Mouse (Mus musculus) kidney, adult 2 months (tissue): ENCODE measurements around the gene Slc25a25. TPM values are rescaled to one million over a fixed set of nuclear protein-coding genes. Genes with fewer than 3 reads are reported as not detected.
A peak's percentile ranks its signal among the peaks of the same experiment; 100 is the strongest.

Experiments used
- DNase-seq: peaks from one replicate; pipeline ENCODE4 v3.0.0; 2021
- H3K27ac ChIP-seq: fragments of 200-500 bp; 2 replicates; pipeline ENCODE4 v1.5.1; 2012; ENCODE audit warnings: low read depth, low read length, control low read depth, inconsistent platforms; ENCODE audit not compliant: insufficient read depth
- H3K27me3 ChIP-seq: fragments of 200-500 bp; replicated peaks from 2 replicates; pipeline ENCODE4 v1.6.1; 2012; ENCODE audit warnings: mild to moderate bottlenecking, moderate library complexity, low read length, inconsistent platforms; ENCODE audit not compliant: control insufficient read depth, insufficient read depth
- H3K36me3 ChIP-seq: fragments of 200-500 bp; 2 replicates; pipeline ENCODE4 v1.6.1; 2012; ENCODE audit warnings: mild to moderate bottlenecking, moderate library complexity, low read length, inconsistent platforms; ENCODE audit not compliant: control insufficient read depth, insufficient read depth
- H3K4me1 ChIP-seq: fragments of 200-500 bp; 2 replicates; pipeline ENCODE4 v1.6.1; 2011; ENCODE audit warnings: low read length; ENCODE audit not compliant: control insufficient read depth, insufficient read depth
- H3K4me3 ChIP-seq: fragments of 200-500 bp; 2 replicates; pipeline ENCODE4 v1.5.1; 2011; ENCODE audit warnings: mild to moderate bottlenecking, low read depth, low read length, control low read depth; ENCODE audit not compliant: insufficient read depth
- CTCF ChIP-seq: fragments of 200-500 bp; conservative IDR thresholded peaks from 2 replicates; pipeline ENCODE4 v1.5.1; 2011; ENCODE audit warnings: low read depth, mild to moderate bottlenecking, control low read depth, low read length, moderate library complexity, mixed read lengths; ENCODE audit not compliant: insufficient read depth, insufficient read length
- POLR2A ChIP-seq: fragments of 200-500 bp; IDR thresholded peaks from one replicate; pipeline ENCODE4 v1.6.1; 2011; ENCODE audit warnings: low read depth, low read length, control low read depth
- WGBS: fragments of 180-500 bp; shearing (Covaris S2); methylation state at CpG from one replicate; pipeline ENCODE4 v1.1.7; 2018; 5-methylcytosine and 5-hydroxymethylcytosine counted together
- polyA plus RNA-seq: library from polyadenylated mRNA; depleted of rRNA; stranded (reverse); fragments of >200 nt; gene quantifications from 2 replicates; pipeline ENCODE4 v1.2.3, GENCODE M21; 2012; rRNA removed

The Slc25a25 gene
- 25.3 and 30.6 TPM in 2 replicates for polyA plus RNA-seq

- under 1% methylated on average over 103 of the region's 103 CpGs for WGBS
- peak; percentile 99 for DNase-seq
These were observed at the start of gene Slc25a25 for GRCm38 (mm10) chr2:32450881-32451844. Slc25a25 (minus strand) TSS chr2:32451445.

DNA sequence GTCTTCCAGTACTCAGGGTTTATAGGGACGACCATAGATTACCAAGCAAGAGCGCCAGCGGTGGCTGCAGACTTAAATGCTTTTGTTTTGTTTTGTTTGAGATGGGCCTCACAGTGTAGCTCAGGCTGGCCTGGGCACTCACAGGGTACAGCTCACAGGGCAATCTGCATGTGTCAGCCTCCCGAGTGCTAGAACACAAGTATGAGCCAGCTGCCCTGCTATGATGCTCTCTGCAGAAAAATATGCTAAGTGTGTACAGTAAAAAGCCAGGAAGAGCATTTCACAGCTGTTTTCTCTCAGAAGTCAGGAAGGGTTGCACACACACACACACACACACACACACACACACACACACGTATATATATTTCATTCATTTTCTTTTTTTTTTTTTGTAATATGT lies 49.2 kb upstream of the Slc25a25 start:
- H3K36me3 ChIP-seq = no peaks in the 10 kb centered on the region
- peaks cover 6% of the 10 kb centered on the region; the same call in 1 of the 2 replicates for H3K4me1 ChIP-seq
- no peak for TF ChIP-seq POLR2A
- no peak for TF ChIP-seq CTCF
- no peak for DNase-seq
- H3K4me3 ChIP-seq = no peak overlapping the region
- 82% methylated on average over 5 of the region's 5 CpGs for WGBS
- no peak overlapping the region for H3K27ac ChIP-seq
- no peaks in the 10 kb centered on the region for H3K27me3 ChIP-seq

More at GRCm38 (mm10) chr2:32450881-32451844, at the start of gene Slc25a25:
- Histone ChIP-seq H3K27ac (peak within 1 kb of the TSS; percentile 89), H3K36me3 (no peaks in the 10 kb centered on the region), H3K4me3 (peak within 1 kb of the TSS; percentile 63), H3K4me1 (peaks cover 20% of the 10 kb centered on the region), H3K27me3 (no peaks in the 10 kb centered on the region)
- TF ChIP-seq POLR2A (no peak), CTCF (no peak)

GRCm38 (mm10) chr2:32499365-32499764 lies 48.1 kb upstream of the Slc25a25 start:
- Histone ChIP-seq H3K27ac (no peak overlapping the region), H3K27me3 (no peaks in the 10 kb centered on the region), H3K4me1 (peaks cover 10% of the 10 kb centered on the region), H3K4me3 (no peak overlapping the region), H3K36me3 (no peaks in the 10 kb centered on the region)
- WGBS = 62% methylated on average over 4 of the region's 4 CpGs
- TF ChIP-seq CTCF = no peak
- no peak for TF ChIP-seq POLR2A
- peak; percentile 53 for DNase-seq

GRCm38 (mm10) chr2:32496190-32496589 lies 44.9 kb upstream of the Slc25a25 start:
- Histone ChIP-seq H3K27me3 (no peaks in the 10 kb centered on the region), H3K27ac (no peak overlapping the region), H3K4me3 (no peak overlapping the region), H3K36me3 (no peaks in the 10 kb centered on the region), H3K4me1 (peaks cover 4% of the 10 kb centered on the region; the same call in 1 of the 2 replicates)
- TF ChIP-seq CTCF = no peak
- no peak for TF ChIP-seq POLR2A
- WGBS = 54% methylated on average over 5 of the region's 5 CpGs
- no peak for DNase-seq

DNA sequence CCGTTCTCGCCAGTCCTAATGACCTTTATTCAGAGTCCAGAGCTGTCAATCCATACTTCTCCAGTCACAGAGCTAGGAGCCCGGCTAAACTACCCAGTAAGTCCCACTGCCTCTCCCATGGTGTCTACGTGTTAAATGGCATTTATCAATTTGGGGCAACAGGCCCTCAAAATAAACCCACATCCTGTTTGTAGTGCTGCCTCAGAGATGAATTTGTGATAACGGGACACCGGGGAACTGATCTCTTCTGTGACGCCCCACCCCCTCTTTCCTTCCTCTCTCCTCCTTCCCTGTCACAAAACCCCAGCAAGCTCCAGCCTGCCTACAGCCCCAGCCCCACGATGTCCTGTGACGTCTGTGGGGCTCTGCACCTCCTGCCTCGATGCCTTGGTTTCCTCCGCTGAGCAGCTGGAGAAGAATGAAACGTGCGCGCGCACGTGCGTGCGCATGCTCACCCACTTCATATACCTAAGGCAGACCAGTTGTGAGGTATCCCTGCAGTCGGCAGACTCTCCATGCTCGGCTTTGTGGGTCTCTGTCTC lies 44.0 kb upstream of the Slc25a25 start:
- 64% methylated on average over 20 of the region's 20 CpGs for WGBS
- TF ChIP-seq CTCF = no peak
- TF ChIP-seq POLR2A = no peak
- H3K27ac ChIP-seq = peak overlapping the region; percentile 46; the same call in 1 of the 2 replicates
- DNase-seq = peak; percentile 65
- H3K4me1 ChIP-seq = peaks cover 4% of the 10 kb centered on the region; the same call in 1 of the 2 replicates
- no peaks in the 10 kb centered on the region for H3K36me3 ChIP-seq
- no peak overlapping the region for H3K4me3 ChIP-seq
- H3K27me3 ChIP-seq = no peaks in the 10 kb centered on the region

- peaks cover 4% of the 10 kb centered on the region; the same call in 1 of the 2 replicates for H3K4me1 ChIP-seq
- no peak overlapping the region for H3K4me3 ChIP-seq
- H3K27me3 ChIP-seq = no peaks in the 10 kb centered on the region
- DNase-seq = no peak
- no peak for TF ChIP-seq CTCF
- TF ChIP-seq POLR2A = no peak
- H3K27ac ChIP-seq = no peak overlapping the region
- no peaks in the 10 kb centered on the region for H3K36me3 ChIP-seq
- WGBS = 78% methylated on average over 2 of the region's 2 CpGs
These were observed 43.3 kb upstream of the Slc25a25 start for GRCm38 (mm10) chr2:32494522-32494921.

GRCm38 (mm10) chr2:32493301-32493701 lies 42.1 kb upstream of the Slc25a25 start:
- Histone ChIP-seq H3K4me1 (peaks cover 4% of the 10 kb centered on the region; the same call in 1 of the 2 replicates), H3K27me3 (no peaks in the 10 kb centered on the region), H3K4me3 (no peak overlapping the region), H3K27ac (no peak overlapping the region), H3K36me3 (no peaks in the 10 kb centered on the region)
- DNase-seq = no peak
- TF ChIP-seq CTCF (no peak), POLR2A (no peak)
- 73% methylated on average over 12 of the region's 12 CpGs for WGBS
